Mouse (Mus musculus): ENCODE measurements around the gene Olfr835.

Olfr835 gene

GRCm38 (mm10) chr9:19032435-19032834, at the start of gene Olfr835:
Gene Olfr835, plus strand, starts transcription at chr9:19032735.
- no peak for DNase-seq

DNA sequence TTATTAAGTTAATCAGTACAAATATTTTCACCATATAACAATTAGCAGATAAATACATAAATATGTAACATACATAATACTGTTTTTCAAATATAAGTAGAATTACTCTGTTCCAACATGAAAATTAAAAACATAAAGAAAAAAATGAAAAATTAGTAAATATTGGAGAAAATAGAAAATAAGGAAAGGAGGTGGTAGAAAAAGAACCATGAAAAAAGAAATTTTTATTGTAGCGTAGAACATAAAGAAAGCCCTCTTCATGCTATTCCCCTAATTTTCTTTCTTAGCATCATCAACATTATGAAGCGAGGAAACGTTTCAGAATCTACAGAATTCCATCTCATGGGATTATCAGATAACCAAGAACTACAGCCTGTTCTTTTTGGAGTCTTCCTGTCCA, 44.8 kb upstream of the Olfr835 start, which contains the start of gene Olfr834:
Gene Olfr834, plus strand, starts transcription at position 301 of the 400 bp plus-strand sequence.
- no peak for DNase-seq

GRCm38 (mm10) chr9:19084986-19085385, 52.5 kb downstream of the Olfr835 start:
- DNase-seq: no peak

All from thymus, postnatal 25 days (tissue).